Mouse (Mus musculus) CH12.LX (cell line): ENCODE results near the gene Lrrc30. TPM values are rescaled to one million over a fixed set of nuclear protein-coding genes. Genes with fewer than 3 reads are reported as not detected.

ENCODE experiments used
- DNase-seq: peaks from one replicate; pipeline ENCODE4 v3.0.0-alpha.2; 2013; ENCODE audit errors: extremely low read depth
- H3K27ac ChIP-seq: 2 replicates; pipeline ENCODE4 v1.5.1; 2012; ENCODE audit warnings: low read depth, mild to moderate bottlenecking, control low read depth, moderate library complexity; ENCODE audit not compliant: insufficient read depth
- H3K27me3 ChIP-seq: replicated peaks from 2 replicates; pipeline ENCODE3; 2012; ENCODE audit warnings: inconsistent platforms
- H3K36me3 ChIP-seq, 2 experiments: replicated peaks in 1 of 2; 2 replicates each; pipeline versions ENCODE3 to v1.6.1; 2012; ENCODE audit warnings: inconsistent platforms in 1 of 2, low read length in 1 of 2, mild to moderate bottlenecking in 1 of 2, mixed read lengths in 1 of 2, moderate library complexity in 1 of 2; ENCODE audit not compliant: control insufficient read depth in 1 of 2, insufficient read depth in 1 of 2
- H3K4me1 ChIP-seq, 2 experiments: 2 replicates each; pipeline ENCODE4 v1.6.1; 2012; ENCODE audit warnings: inconsistent platforms in 1 of 2, moderate library complexity in 1 of 2; ENCODE audit not compliant: insufficient read depth in 2 of 2, control insufficient read depth in 1 of 2
- H3K4me2 ChIP-seq: 2 replicates; pipeline ENCODE4 v1.6.1; 2012; ENCODE audit warnings: low read depth, mild to moderate bottlenecking, control low read depth; ENCODE audit not compliant: poor library complexity, insufficient read depth, severe bottlenecking
- H3K4me3 ChIP-seq, 3 experiments: fragments of 150-350 bp in 1 of 3; sonication (generic) in 1 of 3; replicated peaks in 1 of 3; 2 replicates each; pipeline versions ENCODE3 to v1.5.1; 2011 to 2012; ENCODE audit warnings: low read depth in 2 of 3, low read length in 2 of 3, mild to moderate bottlenecking in 2 of 3, moderate library complexity in 2 of 3, control low read depth in 1 of 3, improper control_type of control experiment in 1 of 3, inconsistent platforms in 1 of 3, mixed read lengths in 1 of 3; ENCODE audit not compliant: poor library complexity in 1 of 3
- H3K79me2 ChIP-seq: replicated peaks from 2 replicates; pipeline ENCODE4 v1.6.1; 2012; ENCODE audit warnings: mild to moderate bottlenecking, moderate library complexity; ENCODE audit not compliant: control insufficient read depth, poor library complexity, insufficient read depth, severe bottlenecking; ENCODE audit errors: extremely low read depth
- H3K9ac ChIP-seq: 2 replicates; pipeline ENCODE4 v1.6.1; 2012; ENCODE audit warnings: low read depth, mild to moderate bottlenecking, control low read depth, moderate library complexity; ENCODE audit not compliant: insufficient read depth
- H3K9me3 ChIP-seq: replicated peaks from 2 replicates; pipeline ENCODE3; 2012; ENCODE audit warnings: low read length, inconsistent platforms, mixed read lengths
- BHLHE40 ChIP-seq: IDR thresholded peaks from 2 replicates; pipeline ENCODE4 v1.6.1; 2011; ENCODE audit warnings: mild to moderate bottlenecking, low read depth, low read length, improper control_type of control experiment
- CHD1 ChIP-seq: IDR thresholded peaks from 2 replicates; pipeline ENCODE4 v1.6.1; 2012; ENCODE audit warnings: low read depth, low read length, improper control_type of control experiment, inconsistent platforms
- CHD2 ChIP-seq: IDR thresholded peaks from 2 replicates; pipeline ENCODE4 v1.6.1; 2011; ENCODE audit warnings: low read length, improper control_type of control experiment
- CTCF ChIP-seq, 2 experiments: IDR thresholded peaks in 1 of 2; conservative IDR thresholded peaks in 1 of 2; 2 replicates each; pipeline ENCODE4 v1.5.1; 2011 to 2012; ENCODE audit warnings: low read depth in 2 of 2, low read length in 2 of 2, improper control_type of control experiment in 1 of 2, inconsistent platforms in 1 of 2, mild to moderate bottlenecking in 1 of 2, moderate library complexity in 1 of 2
- E2F4 ChIP-seq: IDR thresholded peaks from 2 replicates; pipeline ENCODE4 v1.6.1; 2011; ENCODE audit warnings: low read depth, low read length, improper control_type of control experiment; ENCODE audit not compliant: insufficient replicate concordance
- GABPA ChIP-seq: IDR thresholded peaks from 2 replicates; pipeline ENCODE4 v1.6.1; 2012; ENCODE audit warnings: low read depth, low read length, improper control_type of control experiment, inconsistent platforms; ENCODE audit not compliant: insufficient replicate concordance
- HCFC1 ChIP-seq: IDR thresholded peaks from 2 replicates; pipeline ENCODE4 v1.6.1; 2012; ENCODE audit warnings: low read depth, mild to moderate bottlenecking, inconsistent platforms, low read length, improper control_type of control experiment
- IRF4 ChIP-seq: IDR thresholded peaks from 2 replicates; pipeline ENCODE4 v1.6.1; 2014; ENCODE audit warnings: low read depth, mild to moderate bottlenecking, inconsistent platforms, low read length, improper control_type of control experiment
- JUND ChIP-seq: conservative IDR thresholded peaks from 2 replicates; pipeline ENCODE4 v1.6.1; 2011; ENCODE audit warnings: low read depth, low read length, improper control_type of control experiment
- KAT2A ChIP-seq: IDR thresholded peaks from 2 replicates; pipeline ENCODE4 v1.6.1; 2012; ENCODE audit warnings: low read length, improper control_type of control experiment, inconsistent platforms; ENCODE audit not compliant: insufficient replicate concordance
- MAX ChIP-seq: IDR thresholded peaks from 2 replicates; pipeline ENCODE4 v1.6.1; 2011; ENCODE audit warnings: low read length, improper control_type of control experiment
- MAZ ChIP-seq: IDR thresholded peaks from 2 replicates; pipeline ENCODE4 v1.6.1; 2012; ENCODE audit warnings: low read depth, mild to moderate bottlenecking, inconsistent platforms, low read length, improper control_type of control experiment, moderate library complexity
- MYC ChIP-seq: IDR thresholded peaks from 2 replicates; pipeline ENCODE4 v1.6.1; 2011; ENCODE audit warnings: low read depth, mild to moderate bottlenecking, improper control_type of control experiment, low read length
- NELFE ChIP-seq: IDR thresholded peaks from 2 replicates; pipeline ENCODE4 v1.6.1; 2011; ENCODE audit warnings: low read depth, low read length, improper control_type of control experiment
- PAX5 ChIP-seq: IDR thresholded peaks from 2 replicates; pipeline ENCODE4 v1.6.1; 2012; ENCODE audit warnings: low read length, inconsistent platforms, mixed read lengths
- POLR2A ChIP-seq: IDR thresholded peaks from 2 replicates; pipeline ENCODE4 v1.6.1; 2011; ENCODE audit warnings: low read depth, mild to moderate bottlenecking, improper control_type of control experiment, low read length
- POLR2AphosphoS2 ChIP-seq: IDR thresholded peaks from 2 replicates; pipeline ENCODE4 v1.6.1; 2011; ENCODE audit warnings: low read depth, low read length, improper control_type of control experiment
- RAD21 ChIP-seq: IDR thresholded peaks from 2 replicates; pipeline ENCODE4 v1.6.1; 2011; ENCODE audit warnings: low read depth, mild to moderate bottlenecking, low read length, improper control_type of control experiment, moderate library complexity
- RCOR1 ChIP-seq: conservative IDR thresholded peaks from 2 replicates; pipeline ENCODE4 v1.6.1; 2012; ENCODE audit warnings: low read depth, mild to moderate bottlenecking, inconsistent platforms, low read length, improper control_type of control experiment
- SIN3A ChIP-seq: IDR thresholded peaks from 2 replicates; pipeline ENCODE4 v1.6.1; 2012; ENCODE audit warnings: low read length, improper control_type of control experiment, inconsistent platforms
- SMC3 ChIP-seq: IDR thresholded peaks from 2 replicates; pipeline ENCODE4 v1.6.1; 2011; ENCODE audit warnings: low read depth, low read length, improper control_type of control experiment
- TCF12 ChIP-seq: IDR thresholded peaks from 2 replicates; pipeline ENCODE4 v1.6.1; 2014; ENCODE audit warnings: low read depth, mild to moderate bottlenecking, inconsistent platforms, low read length, improper control_type of control experiment
- ZC3H11A ChIP-seq: IDR thresholded peaks from 2 replicates; pipeline ENCODE4 v1.6.1; 2012; ENCODE audit warnings: low read depth, mild to moderate bottlenecking, inconsistent platforms, low read length, improper control_type of control experiment
- ZKSCAN1 ChIP-seq: IDR thresholded peaks from 2 replicates; pipeline ENCODE4 v1.6.1; 2012; ENCODE audit warnings: low read depth, inconsistent platforms, low read length, improper control_type of control experiment, borderline replicate concordance
- dilution Hi-C: fragments of 300-500 bp; cut with MboI; formaldehyde crosslinking; loops from 2 replicates; pipeline ENCODE4 v1.14.3; 2020; ENCODE audit warnings: low sequenced_read_pairs; ENCODE audit not compliant: extremely low pct_unique_long_range_greater_than_20kb, extremely low pct_ligation_motif_present
- in situ Hi-C: fragments of 300-500 bp; cut with MboI; formaldehyde crosslinking; loops from 3 replicates; pipeline ENCODE4 v1.14.3; 2019; ENCODE audit warnings: low sequenced_read_pairs, low pct_ligation_motif_present, low pct_unique_long_range_greater_than_20kb, mixed read lengths
- polyA plus RNA-seq: library from polyadenylated mRNA; unstranded; fragments of >175 nt; gene quantifications from 2 replicates; pipeline ENCODE4 v1.2.1, GENCODE M21; 2012; ENCODE audit warnings: low read depth; ENCODE audit not compliant: insufficient read length
- total RNA-seq, 2 experiments: library from RNA; depleted of rRNA; stranded (reverse); fragments of 300-350 nt in 1 of 2; fragments of >200 nt in 1 of 2; gene quantifications; 2 replicates each; pipeline ENCODE4 v1.2.3; 2012 to 2014

Lrrc30 gene
- total and polyA plus RNA-seq, 3 experiments = not detected

GRCm38 (mm10) chr17:67628475-67628874 is 4.0 kb downstream of the Lrrc30 start:
- Histone ChIP-seq H3K9ac (no peak overlapping the region), H3K79me2 (no peaks in the 10 kb centered on the region), H3K36me3 (no peaks in the 10 kb centered on the region), H3K27ac (no peak overlapping the region), H3K4me3 (no peak overlapping the region), H3K4me1 (no peaks in the 10 kb centered on the region), H3K9me3 (peaks cover 75% of the 10 kb centered on the region), H3K27me3 (no peaks in the 10 kb centered on the region), H3K4me2 (no peak overlapping the region)
- dilution Hi-C loops (no loop called here), in situ Hi-C loops (no loop called here)
- no peak for DNase-seq
- TF ChIP-seq RCOR1 = no peak
- TF ChIP-seq POLR2AphosphoS2 = no peak

- no peak overlapping the region for H3K9ac ChIP-seq
Measured at GRCm38 (mm10) chr17:67625431-67625830, 7.1 kb downstream of the Lrrc30 start.

GRCm38 (mm10) chr17:67619001-67619400 is 13.5 kb downstream of the Lrrc30 start:
- Histone ChIP-seq H3K36me3 (no peaks in the 10 kb centered on the region), H3K9ac (no peak overlapping the region), H3K27me3 (no peaks in the 10 kb centered on the region), H3K4me2 (no peak overlapping the region), H3K4me3 (no peak overlapping the region), H3K27ac (no peak overlapping the region), H3K9me3 (peaks cover 78% of the 10 kb centered on the region), H3K4me1 (no peaks in the 10 kb centered on the region), H3K79me2 (no peaks in the 10 kb centered on the region)
- in situ Hi-C loops = no loop called here
- no peak for TF ChIP-seq TCF12
- TF ChIP-seq POLR2AphosphoS2 = no peak
- no peak for TF ChIP-seq ZC3H11A
- no peak for TF ChIP-seq CTCF (conservative IDR thresholded peaks at IDR 0.05 in 1 of 2, IDR thresholded peaks at IDR 0.05 in 1 of 2; ENCODE audit: low read depth in 2 of 2, low read length in 2 of 2)
- TF ChIP-seq NELFE = no peak
- no peak for TF ChIP-seq MAZ
- TF ChIP-seq GABPA = no peak
- TF ChIP-seq CHD1 = no peak
- TF ChIP-seq RAD21 = no peak
- TF ChIP-seq BHLHE40 = no peak
- no peak for TF ChIP-seq CHD2
- TF ChIP-seq POLR2A = no peak
- TF ChIP-seq JUND = no peak
- no peak for TF ChIP-seq MYC
- TF ChIP-seq SIN3A = no peak
- no peak for TF ChIP-seq SMC3
- TF ChIP-seq E2F4 = no peak
- dilution Hi-C loops = no loop called here
- no peak for DNase-seq

More at GRCm38 (mm10) chr17:67625431-67625830, 7.1 kb downstream of the Lrrc30 start:
- no peak overlapping the region for H3K4me2 ChIP-seq
- no peaks in the 10 kb centered on the region for H3K4me1 ChIP-seq
- in situ Hi-C loops (no loop called here), dilution Hi-C loops (no loop called here)
- DNase-seq = no peak
- no peaks in the 10 kb centered on the region for H3K36me3 ChIP-seq
- TF ChIP-seq ZKSCAN1 (no peak), HCFC1 (no peak), CHD1 (no peak), IRF4 (no peak), MAX (no peak), JUND (no peak), KAT2A (no peak), RCOR1 (no peak), PAX5 (no peak), E2F4 (no peak), TCF12 (no peak), SMC3 (no peak), CHD2 (no peak)
- H3K9me3 ChIP-seq = peaks cover 69% of the 10 kb centered on the region
- no peaks in the 10 kb centered on the region for H3K79me2 ChIP-seq
- no peak overlapping the region for H3K4me3 ChIP-seq
- no peaks in the 10 kb centered on the region for H3K27me3 ChIP-seq
- H3K27ac ChIP-seq = no peak overlapping the region
